Mouse (Mus musculus) neural tube, embryonic 11.5 days (tissue): ENCODE measurements around the gene Yae1d1. TPM values are rescaled to one million over a fixed set of nuclear protein-coding genes. Genes with fewer than 3 reads are reported as not detected.

Source experiments
- ATAC-seq: fragments of 200-750 bp; cut with Nextera tagmentation; 2 replicates; pipeline ENCODE4 v1.8.0; 2017; ENCODE audit warnings: moderate number of reproducible peaks, mild to moderate bottlenecking, moderate TSS enrichment, moderate library complexity; ENCODE audit not compliant: insufficient read depth, low FRiP score, low TSS enrichment
- DNase-seq: peaks from one replicate; pipeline ENCODE4 v3.0.0-alpha.2; 2015; ENCODE audit warnings: low spot score
- H3K27ac ChIP-seq: fragments of 300-500 bp; sonication (generic); 2 replicates; pipeline ENCODE4 v1.5.1; 2014; ENCODE audit warnings: low read depth, mild to moderate bottlenecking, low read length
- H3K27me3 ChIP-seq: fragments of 300-500 bp; sonication (generic); 2 replicates; pipeline ENCODE4 v1.6.1; 2014; ENCODE audit warnings: mild to moderate bottlenecking, low read length, mixed read lengths; ENCODE audit not compliant: control insufficient read depth, insufficient read depth
- H3K36me3 ChIP-seq: fragments of 300-500 bp; sonication (generic); 2 replicates; pipeline ENCODE4 v1.6.1; 2014; ENCODE audit warnings: mild to moderate bottlenecking, low read length, moderate library complexity, mixed read lengths; ENCODE audit not compliant: control insufficient read depth, insufficient read depth
- H3K4me1 ChIP-seq: fragments of 300-500 bp; sonication (generic); 2 replicates; pipeline ENCODE4 v1.6.1; 2014; ENCODE audit warnings: low read length, mixed read lengths; ENCODE audit not compliant: control insufficient read depth, insufficient read depth
- H3K4me2 ChIP-seq: fragments of 300-500 bp; sonication (generic); 2 replicates; pipeline ENCODE4 v1.6.1; 2014; ENCODE audit warnings: low read depth, mild to moderate bottlenecking, moderate library complexity
- H3K4me3 ChIP-seq: fragments of 300-500 bp; sonication (generic); 2 replicates; pipeline ENCODE4 v1.5.1; 2014; ENCODE audit warnings: low read depth, low read length
- H3K9ac ChIP-seq: fragments of 300-500 bp; sonication (generic); 2 replicates; pipeline ENCODE4 v1.6.1; 2014; ENCODE audit warnings: mild to moderate bottlenecking, low read length
- H3K9me3 ChIP-seq: fragments of 300-500 bp; sonication (generic); 2 replicates; pipeline ENCODE4 v1.6.1; 2016; ENCODE audit warnings: low read length; ENCODE audit not compliant: control insufficient read depth
- WGBS: fragments of 180-500 bp; shearing (Covaris S2); extraction: QIAGEN DNeasy Blood & Tissue Kit; methylation state at CpG from one replicate; pipeline ENCODE4 v1.1.7; 2014; 5-methylcytosine and 5-hydroxymethylcytosine counted together
- polyA plus RNA-seq: library from polyadenylated mRNA; unstranded; fragments of >200 nt; fragmentation: Nextera tagmentation; extraction: Ambion mirVana; gene quantifications from 2 replicates; pipeline ENCODE4 v1.2.1, GENCODE M21; 2014

The Yae1d1 gene
- polyA plus RNA-seq = 84.2 and 87.5 TPM in 2 replicates

DNA sequence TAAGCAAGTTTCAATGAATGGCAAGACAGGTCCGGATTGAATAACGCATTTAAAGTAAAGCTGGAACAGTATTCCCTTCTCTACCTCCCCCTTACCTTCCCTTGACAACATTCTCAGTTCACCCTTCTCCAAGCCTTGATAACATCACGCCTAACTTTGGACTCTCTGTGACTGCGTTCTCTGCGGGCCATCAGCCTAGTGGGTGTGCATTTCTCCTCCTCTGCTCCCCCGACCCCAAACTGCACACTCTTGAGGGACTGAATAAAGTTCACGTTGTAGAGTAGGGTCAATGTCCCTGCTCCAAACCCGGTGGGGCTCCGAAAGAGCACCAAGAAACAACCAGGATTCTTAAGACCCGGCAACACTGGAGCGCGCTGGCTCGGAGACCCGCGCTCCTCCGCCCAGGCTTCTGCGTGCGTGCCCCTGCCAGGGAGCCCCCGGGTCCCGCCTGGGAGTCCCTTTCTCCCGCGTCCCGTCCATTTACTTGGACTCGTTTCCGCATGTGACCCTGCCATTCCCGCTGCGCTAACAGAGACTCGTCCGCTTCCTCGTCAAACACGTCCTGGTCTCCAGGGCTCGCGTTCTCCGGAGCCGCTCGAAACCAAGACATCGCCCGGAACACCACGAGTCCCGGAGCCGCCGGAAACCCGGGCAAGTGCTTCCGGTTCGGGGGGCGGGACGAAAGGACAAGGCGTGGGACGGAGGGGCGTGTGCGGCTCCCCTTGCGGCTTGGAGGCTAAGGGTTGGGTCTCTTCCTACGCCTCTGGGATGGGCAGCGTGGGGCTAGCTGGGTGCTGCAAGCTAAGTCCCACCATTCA, at the start of gene Yae1d1:
Gene Yae1d1 (minus strand): TSS at position 653 of the 818 bp plus-strand sequence.
- peak within 1 kb of the TSS; percentile 71 for H3K4me2 ChIP-seq
- under 1% methylated on average over 54 of the region's 54 CpGs for WGBS
- peak; percentile 96 for DNase-seq
- H3K36me3 ChIP-seq = no peaks in the 10 kb centered on the region
- H3K9ac ChIP-seq = peak within 1 kb of the TSS; percentile 79
- peaks cover 4% of the 10 kb centered on the region; the same call in 1 of the 2 replicates for H3K4me1 ChIP-seq
- H3K9me3 ChIP-seq = no peaks in the 10 kb centered on the region
- H3K27ac ChIP-seq = peak within 1 kb of the TSS; percentile 31; the same call in 1 of the 2 replicates
- no peaks in the 10 kb centered on the region for H3K27me3 ChIP-seq
- H3K4me3 ChIP-seq = peak within 1 kb of the TSS; percentile 71
- peak; percentile 97 for ATAC-seq

DNA sequence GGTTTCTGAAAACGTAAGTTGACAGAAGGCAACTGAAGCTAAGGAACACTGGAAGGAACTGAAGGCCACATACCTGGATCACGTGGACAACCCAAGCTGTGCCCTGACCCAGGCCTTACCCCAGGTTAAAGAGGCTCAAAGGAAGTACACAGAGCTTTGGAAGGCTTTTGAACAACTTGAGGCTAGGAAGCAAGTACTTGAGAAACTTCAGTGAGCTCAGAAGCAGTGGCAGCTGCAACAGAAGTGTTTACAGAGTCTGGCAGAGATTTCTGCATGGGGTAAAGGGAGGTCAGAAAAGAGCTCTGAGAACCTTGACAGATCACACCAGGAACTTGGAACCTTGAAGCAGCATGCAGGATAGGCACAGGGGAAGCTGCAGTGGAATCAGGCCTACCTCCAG, 45.7 kb upstream of the Yae1d1 start:
- Histone ChIP-seq H3K9ac (no peak overlapping the region), H3K9me3 (no peaks in the 10 kb centered on the region), H3K27me3 (no peaks in the 10 kb centered on the region), H3K36me3 (no peaks in the 10 kb centered on the region), H3K4me2 (no peak overlapping the region), H3K27ac (no peak overlapping the region), H3K4me1 (no peaks in the 10 kb centered on the region), H3K4me3 (no peak overlapping the region)
- 83% methylated on average over 2 of the region's 2 CpGs for WGBS
- no peak for DNase-seq
- no peak for ATAC-seq

- no peak for ATAC-seq
- no peak for DNase-seq
- no peak overlapping the region for H3K4me2 ChIP-seq
- H3K36me3 ChIP-seq = no peaks in the 10 kb centered on the region
- H3K4me3 ChIP-seq = no peak overlapping the region
- H3K9ac ChIP-seq = no peak overlapping the region
- 75% methylated on average over 3 of the region's 3 CpGs for WGBS
- no peaks in the 10 kb centered on the region for H3K9me3 ChIP-seq
- no peaks in the 10 kb centered on the region for H3K4me1 ChIP-seq
- H3K27ac ChIP-seq = no peak overlapping the region
- H3K27me3 ChIP-seq = no peaks in the 10 kb centered on the region
Measured at GRCm38 (mm10) chr13:18016604-18017003, 23.5 kb upstream of the Yae1d1 start.

DNA sequence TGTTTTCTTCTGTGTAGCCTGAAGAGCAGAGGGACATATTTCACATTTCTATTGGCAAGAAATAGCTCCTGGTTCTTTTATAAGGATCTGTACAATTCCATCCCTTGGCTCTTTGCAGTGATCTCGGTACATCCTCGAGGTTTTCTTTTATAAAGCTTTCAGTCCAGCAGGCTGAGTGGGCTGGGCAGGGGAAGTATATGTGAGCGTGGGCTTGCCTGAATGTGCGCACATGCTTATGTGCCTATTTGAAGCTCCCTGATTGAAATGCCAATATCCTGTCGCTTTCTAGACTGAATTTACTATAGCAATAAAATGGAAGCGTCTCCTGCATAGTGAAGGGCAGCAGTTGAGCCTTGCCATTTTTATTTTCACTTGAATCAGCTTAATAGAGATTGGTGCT, 20.1 kb upstream of the Yae1d1 start:
- DNase-seq (no peak), ATAC-seq (no peak)
- WGBS = 71% methylated on average over 6 of the region's 6 CpGs
- Histone ChIP-seq H3K9ac (no peak overlapping the region), H3K27me3 (no peaks in the 10 kb centered on the region), H3K4me2 (no peak overlapping the region), H3K4me1 (no peaks in the 10 kb centered on the region), H3K4me3 (no peak overlapping the region), H3K36me3 (no peaks in the 10 kb centered on the region), H3K9me3 (no peaks in the 10 kb centered on the region), H3K27ac (no peak overlapping the region)

- no peaks in the 10 kb centered on the region for H3K9me3 ChIP-seq
- DNase-seq = no peak
- no peaks in the 10 kb centered on the region for H3K27me3 ChIP-seq
- no peak for ATAC-seq
- H3K36me3 ChIP-seq = no peaks in the 10 kb centered on the region
- WGBS = 79% methylated on average over 4 of the region's 4 CpGs
- no peak overlapping the region for H3K4me2 ChIP-seq
- H3K27ac ChIP-seq = no peak overlapping the region
- no peak overlapping the region for H3K4me3 ChIP-seq
- H3K4me1 ChIP-seq = no peaks in the 10 kb centered on the region
- no peak overlapping the region for H3K9ac ChIP-seq
Measured at GRCm38 (mm10) chr13:18011055-18011454, 17.9 kb upstream of the Yae1d1 start.

- Histone ChIP-seq H3K4me3 (peak overlapping the region; percentile 71), H3K36me3 (no peaks in the 10 kb centered on the region), H3K27ac (no peak overlapping the region), H3K27me3 (no peaks in the 10 kb centered on the region), H3K9me3 (no peaks in the 10 kb centered on the region), H3K9ac (peak overlapping the region; percentile 79), H3K4me1 (peaks cover 4% of the 10 kb centered on the region; the same call in 1 of the 2 replicates), H3K4me2 (peak overlapping the region; percentile 71)
- WGBS = 42% methylated on average over 7 of the region's 7 CpGs
- no peak for DNase-seq
- ATAC-seq = peak; percentile 15
Measured at GRCm38 (mm10) chr13:17993515-17993847, 332 bp upstream of the Yae1d1 start.

GRCm38 (mm10) chr13:17992009-17992408, 1.1 kb downstream of the Yae1d1 start:
- Histone ChIP-seq H3K4me3 (peak overlapping the region; percentile 71), H3K4me1 (peaks cover 4% of the 10 kb centered on the region; the same call in 1 of the 2 replicates), H3K4me2 (peak overlapping the region; percentile 71), H3K27me3 (no peaks in the 10 kb centered on the region), H3K9ac (no peak overlapping the region), H3K36me3 (no peaks in the 10 kb centered on the region), H3K27ac (no peak overlapping the region), H3K9me3 (no peaks in the 10 kb centered on the region)
- ATAC-seq = no peak
- DNase-seq = no peak
- 90% methylated on average over 4 of the region's 4 CpGs for WGBS

DNA sequence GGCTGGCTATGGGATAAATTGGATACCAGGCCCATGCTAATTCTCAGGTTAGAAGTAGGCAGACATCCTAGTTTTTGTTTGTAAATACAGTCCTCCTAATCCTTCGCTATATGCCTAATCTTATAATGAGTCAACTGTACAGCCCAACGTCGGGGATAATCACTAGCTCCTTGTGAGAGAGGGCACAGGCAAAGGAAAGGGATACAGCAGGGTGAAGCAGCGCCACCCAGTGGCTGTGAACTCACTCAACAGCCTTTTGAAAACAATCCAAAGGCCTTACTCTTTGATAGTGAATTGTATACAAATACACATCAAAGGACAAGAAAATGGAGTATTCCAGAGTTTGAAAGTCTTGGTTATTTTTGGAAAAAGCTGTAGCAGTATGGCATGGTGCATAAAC, 10.0 kb downstream of the Yae1d1 start:
- H3K36me3 ChIP-seq = no peaks in the 10 kb centered on the region; the same call in 1 of the 2 replicates
- DNase-seq = peak; percentile 32
- 58% methylated on average over 4 of the region's 4 CpGs for WGBS

DNA sequence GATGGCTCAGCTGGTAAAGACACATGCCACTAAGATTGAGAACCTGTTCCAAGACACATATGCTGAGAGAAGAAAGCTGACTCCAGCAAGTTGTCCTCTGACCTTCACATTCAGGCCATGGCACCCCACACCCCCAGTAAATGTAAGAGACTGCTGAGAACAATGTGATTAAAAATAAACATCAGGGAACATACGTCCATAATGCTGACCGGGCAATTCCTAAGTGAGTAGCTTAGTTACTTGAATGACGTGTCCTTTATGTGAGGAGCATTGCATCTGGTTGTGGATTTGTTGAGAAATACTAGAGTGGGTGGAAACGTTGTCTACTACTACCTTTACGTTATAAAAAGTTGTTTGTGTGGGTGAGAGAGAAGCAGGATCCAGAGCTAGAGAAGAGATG, 10.5 kb downstream of the Yae1d1 start:
- WGBS = 89% methylated on average over 5 of the region's 5 CpGs
- no peak overlapping the region for H3K9ac ChIP-seq
- no peaks in the 10 kb centered on the region for H3K9me3 ChIP-seq
- ATAC-seq = no peak
- DNase-seq = no peak
- H3K36me3 ChIP-seq = no peaks in the 10 kb centered on the region; the same call in 1 of the 2 replicates
- H3K4me1 ChIP-seq = no peaks in the 10 kb centered on the region
- H3K27me3 ChIP-seq = no peaks in the 10 kb centered on the region
- H3K27ac ChIP-seq = no peak overlapping the region
- H3K4me2 ChIP-seq = no peak overlapping the region
- H3K4me3 ChIP-seq = no peak overlapping the region

More for the DNA sequence above, 10.0 kb downstream of the Yae1d1 start:
- Histone ChIP-seq H3K4me3 (no peak overlapping the region), H3K27ac (no peak overlapping the region), H3K9ac (no peak overlapping the region), H3K9me3 (no peaks in the 10 kb centered on the region), H3K4me1 (no peaks in the 10 kb centered on the region), H3K4me2 (no peak overlapping the region), H3K27me3 (no peaks in the 10 kb centered on the region)
- no peak for ATAC-seq
